Mouse (Mus musculus): ENCODE measurements at regions not wholly inside any gene's neighbourhood (a gene's known extent, or its start where the extent isn't known, plus 50 kb on each side); places are given as distances from the start of the nearest gene placed in this dataset.

DNA sequence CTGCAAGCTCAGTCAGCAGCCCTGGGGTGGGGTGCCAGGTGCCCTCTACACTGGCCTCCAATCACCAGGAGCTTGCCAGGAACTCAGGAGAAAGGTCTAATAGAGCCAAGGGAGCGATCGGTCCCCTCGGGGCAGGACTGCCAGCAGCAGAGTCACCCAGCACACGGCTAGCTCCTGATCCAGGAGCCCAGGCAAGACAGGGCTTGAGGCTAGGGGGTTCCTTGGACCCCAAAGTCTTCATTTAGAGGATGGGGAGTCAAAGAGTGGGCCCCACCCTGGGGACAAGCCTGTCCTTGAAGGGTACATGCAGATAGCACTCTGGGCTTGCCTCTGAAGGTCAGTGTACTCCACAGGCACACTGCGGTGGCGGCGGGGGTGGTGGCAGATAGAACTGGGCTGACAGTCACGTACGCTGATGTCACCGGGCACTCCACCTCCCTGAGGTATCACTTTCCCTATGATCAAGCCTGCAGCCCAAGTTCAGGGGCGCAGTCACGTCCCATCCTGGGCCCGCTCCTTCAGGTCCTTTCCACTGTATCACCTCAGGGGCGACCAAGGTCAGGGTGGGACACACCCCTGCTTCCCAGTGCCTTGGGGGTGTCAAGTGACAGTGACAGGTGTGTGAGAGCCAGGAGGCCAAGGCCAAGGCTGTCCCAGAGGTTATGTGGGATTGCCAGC, 114.2 kb upstream of the 1600014C23Rik start:
- no peak for ATAC-seq (ENCODE audit: extremely low read depth, insufficient number of reproducible peaks, low FRiP score, poor library complexity, severe bottlenecking)

DNA sequence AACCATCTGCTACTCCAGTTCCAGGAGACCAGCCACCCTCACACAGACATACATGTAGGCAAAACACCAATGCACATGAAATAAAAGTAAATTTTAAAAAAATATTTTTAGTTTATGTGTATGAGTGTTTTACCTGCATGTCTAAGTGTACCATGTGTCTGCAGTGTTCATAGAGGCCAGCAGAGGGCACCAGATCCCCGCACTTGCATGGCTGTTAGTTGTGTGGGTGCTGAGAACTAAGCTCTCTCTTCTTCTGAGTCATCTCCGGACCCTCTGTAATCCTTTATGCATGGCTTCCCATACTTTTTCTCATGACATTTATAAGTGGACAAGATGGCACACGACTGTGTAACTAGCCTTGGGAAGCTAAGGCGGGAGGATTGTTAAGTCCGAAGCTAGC, 112.2 kb upstream of the 1600014C23Rik start:
- no peak for ATAC-seq (ENCODE audit: extremely low read depth, insufficient number of reproducible peaks, low FRiP score, poor library complexity, severe bottlenecking)

DNA sequence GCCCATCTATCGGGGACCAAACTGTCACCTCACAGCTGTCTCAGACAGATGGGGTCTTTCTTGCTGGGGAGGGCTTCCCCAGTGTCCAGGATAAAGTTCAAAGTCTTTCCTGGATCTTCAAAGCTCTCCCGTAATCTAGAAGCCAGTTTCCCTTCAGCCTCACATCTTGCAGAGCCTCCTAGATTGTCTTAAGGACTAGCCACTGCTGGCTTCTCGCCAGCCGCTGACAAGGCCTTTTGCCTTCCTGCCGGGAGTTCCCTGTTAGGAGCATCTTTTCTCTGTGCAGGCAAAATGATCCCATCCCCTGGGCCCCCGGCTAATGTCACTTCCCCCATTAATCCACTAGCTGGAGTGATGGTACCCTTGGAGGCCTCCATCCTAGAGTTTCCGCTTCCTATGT, 103.1 kb upstream of the 1600014C23Rik start:
- ATAC-seq (ENCODE audit: extremely low read depth, insufficient number of reproducible peaks, low FRiP score, poor library complexity, severe bottlenecking): no peak

DNA sequence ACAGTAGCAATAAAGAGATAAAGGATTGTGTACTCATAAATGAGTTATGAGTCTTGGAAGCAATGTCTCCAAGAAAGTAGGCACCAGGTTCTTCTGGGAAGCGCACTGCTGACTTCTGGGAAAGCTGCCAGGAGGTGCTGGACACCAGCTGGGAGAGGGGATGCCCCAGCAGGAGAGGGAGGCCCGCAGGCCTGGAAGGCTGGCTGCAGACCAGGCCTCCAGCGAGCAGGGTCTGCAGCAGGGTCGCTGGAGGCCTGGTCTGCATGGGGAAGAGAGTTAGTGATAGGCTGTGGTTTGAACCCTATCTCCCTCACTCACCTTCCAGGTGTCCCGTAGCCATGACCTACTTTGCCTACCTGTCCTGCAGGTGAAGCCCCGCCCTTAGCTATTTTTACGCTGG, 102.6 kb upstream of the 1600014C23Rik start:
- no peak for ATAC-seq (ENCODE audit: extremely low read depth, insufficient number of reproducible peaks, low FRiP score, poor library complexity, severe bottlenecking)

DNA sequence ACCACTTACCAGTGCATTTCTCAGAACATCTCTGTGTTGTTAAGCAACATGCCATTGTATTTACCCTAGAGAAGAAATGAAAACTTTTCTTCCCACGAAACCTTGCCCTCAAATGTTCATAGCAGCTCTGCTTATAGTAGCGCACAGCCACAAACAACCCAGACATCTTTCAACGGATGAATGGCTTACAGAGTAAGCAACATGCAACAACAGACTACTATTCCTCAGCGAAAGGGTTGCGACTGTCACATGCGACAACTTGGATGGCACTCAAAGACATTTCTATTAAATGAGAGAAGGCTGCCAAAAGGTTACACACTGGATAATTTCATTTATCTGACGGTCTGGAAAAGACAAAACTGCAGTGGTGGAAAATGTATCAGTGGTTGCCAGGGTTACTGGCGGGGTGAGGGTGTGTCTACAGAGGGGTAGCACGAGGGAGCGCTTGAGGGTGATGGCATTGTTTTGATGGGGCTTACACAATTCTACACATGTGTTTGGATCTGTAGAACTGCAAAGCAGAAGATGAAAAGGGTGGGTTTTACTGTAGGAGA, 101.0 kb upstream of the 1600014C23Rik start:
- ATAC-seq (ENCODE audit: extremely low read depth, insufficient number of reproducible peaks, low FRiP score, poor library complexity, severe bottlenecking): no peak

DNA sequence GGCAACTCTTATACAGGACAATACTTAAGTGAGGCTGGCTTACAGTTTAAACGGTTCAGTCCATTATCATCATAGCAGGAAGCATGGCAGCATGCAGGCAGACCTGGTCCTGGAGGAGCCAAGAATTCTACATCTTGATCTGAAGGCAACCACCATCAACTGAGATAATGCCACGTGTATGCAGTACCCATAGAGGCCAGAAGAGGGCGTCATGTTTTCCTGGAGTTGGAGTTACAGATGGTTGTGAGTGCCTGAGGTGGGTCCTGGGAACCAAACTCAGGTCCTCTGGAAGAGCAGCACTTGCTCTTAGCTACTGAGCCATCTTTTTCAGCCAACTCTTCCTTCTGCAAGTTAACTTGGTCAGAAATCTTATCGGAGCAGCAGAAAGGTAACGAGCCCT, 96.7 kb upstream of the 1600014C23Rik start:
- ATAC-seq (ENCODE audit: extremely low read depth, insufficient number of reproducible peaks, low FRiP score, poor library complexity, severe bottlenecking): no peak

DNA sequence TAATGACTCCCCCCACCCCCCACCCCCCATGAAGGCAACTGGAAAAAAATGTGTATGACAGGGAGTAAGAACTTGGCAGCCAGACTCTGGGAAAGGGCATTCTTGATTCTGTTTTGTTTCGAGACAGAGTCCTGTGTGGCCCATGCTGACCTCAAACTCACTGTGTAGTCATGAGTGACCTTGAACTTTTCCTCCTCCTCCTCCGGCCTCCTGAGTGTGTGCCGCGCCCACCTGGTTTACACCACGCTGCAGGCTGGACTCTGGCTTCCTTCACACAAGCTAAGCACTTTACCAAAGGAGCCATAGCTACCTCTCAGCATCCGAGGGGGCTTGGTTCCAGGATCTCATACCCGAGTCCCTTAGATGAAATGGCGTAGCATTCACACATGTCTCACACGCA, 95.9 kb upstream of the 1600014C23Rik start:
- ATAC-seq (ENCODE audit: extremely low read depth, insufficient number of reproducible peaks, low FRiP score, poor library complexity, severe bottlenecking): no peak

DNA sequence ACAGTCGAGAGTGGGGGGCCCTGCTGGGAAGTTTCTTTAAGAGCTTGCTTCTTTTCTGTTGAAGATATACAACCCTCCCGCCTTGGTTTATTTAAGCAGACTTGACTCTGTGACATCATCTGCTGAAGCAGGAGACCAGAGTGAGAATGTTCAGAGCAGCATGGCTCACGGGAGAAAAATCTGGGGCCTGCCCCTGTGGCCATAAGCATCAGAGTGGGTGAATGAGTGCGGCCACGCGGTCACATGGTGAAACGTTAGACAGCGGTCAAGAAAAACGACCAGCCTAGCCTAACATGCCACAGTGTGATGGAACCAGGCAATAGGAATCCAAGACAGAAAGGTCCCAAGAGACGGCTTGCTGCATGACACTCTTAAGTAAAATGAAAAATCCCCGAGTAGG, 95.2 kb upstream of the 1600014C23Rik start:
- no peak for ATAC-seq (ENCODE audit: extremely low read depth, insufficient number of reproducible peaks, low FRiP score, poor library complexity, severe bottlenecking)

DNA sequence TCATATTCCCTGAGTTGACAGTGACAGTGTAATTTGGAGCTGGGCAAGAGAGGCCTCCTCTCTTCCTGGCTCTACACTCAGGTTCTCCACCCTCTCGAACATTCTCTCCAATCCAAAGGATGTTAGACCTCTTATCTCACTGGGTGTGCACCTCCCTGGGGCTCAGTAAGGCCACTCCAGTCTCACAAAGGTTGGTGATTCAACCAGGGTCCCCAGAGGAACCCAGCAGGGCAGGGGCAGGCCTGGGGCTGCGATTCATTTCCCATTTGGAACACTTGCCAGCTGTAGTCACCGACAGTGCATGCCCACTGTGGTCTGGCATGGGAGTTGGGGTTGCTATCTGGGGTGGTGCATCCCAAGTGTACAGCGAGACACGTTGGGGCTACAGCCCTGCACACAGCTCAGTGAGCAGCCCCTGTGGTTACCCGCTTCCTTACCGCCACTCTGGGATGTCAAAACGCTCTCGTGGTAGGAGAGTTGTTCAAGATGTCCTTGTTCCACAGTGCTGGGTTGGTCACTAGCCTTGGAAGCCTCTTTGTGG, 94.7 kb upstream of the 1600014C23Rik start:
- ATAC-seq (ENCODE audit: extremely low read depth, insufficient number of reproducible peaks, low FRiP score, poor library complexity, severe bottlenecking): no peak

DNA sequence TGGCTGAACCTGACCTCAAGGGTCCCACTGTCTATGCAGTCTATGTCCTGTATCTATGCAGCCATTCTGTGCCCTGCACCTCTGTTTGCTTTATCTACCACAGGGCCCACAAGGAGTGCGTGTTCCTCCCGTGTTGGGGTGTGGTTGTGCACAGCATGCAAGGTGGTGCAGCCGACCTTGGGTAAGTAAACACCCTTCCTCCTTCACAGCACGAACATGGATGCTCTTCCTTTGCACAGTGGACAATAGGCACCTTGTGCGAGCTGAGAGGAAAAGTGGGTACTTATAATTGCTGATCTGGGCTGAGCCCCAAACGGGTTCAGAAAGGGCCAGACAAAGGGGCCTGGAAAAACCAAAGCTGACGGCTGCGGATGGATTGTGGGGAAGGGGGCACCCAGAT, 91.3 kb upstream of the 1600014C23Rik start:
- ATAC-seq (ENCODE audit: extremely low read depth, insufficient number of reproducible peaks, low FRiP score, poor library complexity, severe bottlenecking): no peak

DNA sequence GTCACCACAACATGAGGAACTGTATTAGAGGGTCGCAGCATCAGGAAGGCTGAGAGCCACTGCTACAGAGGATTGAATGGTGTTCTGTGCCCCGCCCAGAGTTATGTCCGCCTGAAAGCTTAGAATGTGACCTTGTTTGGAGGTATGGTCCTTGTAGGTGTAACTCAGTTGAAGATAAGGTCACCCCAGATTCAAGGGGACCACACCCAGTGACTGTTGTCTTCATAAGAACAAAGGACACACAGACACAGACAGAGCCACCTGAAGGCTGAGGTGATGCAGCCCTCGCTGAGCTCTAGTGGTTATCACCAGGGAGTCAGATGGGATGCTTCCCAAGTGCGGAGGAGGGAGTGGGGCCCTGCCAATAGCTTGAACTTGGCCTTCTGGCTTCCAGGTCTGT, 89.9 kb upstream of the 1600014C23Rik start:
- no peak for ATAC-seq (ENCODE audit: extremely low read depth, insufficient number of reproducible peaks, low FRiP score, poor library complexity, severe bottlenecking)

DNA sequence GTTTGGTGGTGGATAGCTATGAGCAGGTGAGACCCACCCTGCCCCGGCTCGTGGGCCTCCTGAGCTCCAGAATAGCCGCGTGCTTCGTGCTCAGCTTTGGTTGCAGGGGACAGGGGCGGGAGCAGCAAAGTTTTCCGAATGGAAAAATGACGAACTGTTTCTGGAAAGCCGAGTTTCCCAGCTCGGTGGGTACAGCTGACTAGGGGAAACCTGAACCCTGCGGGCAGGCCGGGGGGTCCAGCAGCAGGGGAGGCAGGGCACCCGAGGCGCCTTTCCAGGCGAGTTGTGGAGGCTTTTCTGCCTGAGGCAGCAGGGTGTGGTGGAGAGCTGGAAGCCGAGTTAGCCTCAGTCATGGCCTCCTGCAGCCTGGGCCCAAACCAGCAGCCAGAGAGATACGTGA, 88.8 kb upstream of the 1600014C23Rik start:
- no peak for ATAC-seq (ENCODE audit: extremely low read depth, insufficient number of reproducible peaks, low FRiP score, poor library complexity, severe bottlenecking)

DNA sequence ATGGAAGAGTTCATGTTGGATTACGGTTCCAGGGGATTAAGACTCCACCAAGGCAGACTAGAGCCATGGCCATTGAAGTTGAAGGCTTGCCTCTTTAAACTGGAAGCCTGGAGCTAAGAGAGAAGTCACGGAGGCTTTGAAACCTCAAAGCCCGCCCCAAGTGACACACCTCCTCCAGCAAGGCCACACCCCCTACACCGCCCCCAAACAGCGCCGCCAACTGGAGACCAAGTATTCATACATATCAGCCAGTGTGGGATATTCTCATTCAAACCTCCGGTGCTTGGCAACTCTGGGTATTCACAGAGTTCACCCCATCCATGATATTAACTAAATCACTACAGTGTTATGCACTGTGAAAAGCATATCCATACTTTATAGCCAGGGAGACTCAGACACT, 87.7 kb upstream of the 1600014C23Rik start:
- ATAC-seq (ENCODE audit: extremely low read depth, insufficient number of reproducible peaks, low FRiP score, poor library complexity, severe bottlenecking): no peak

DNA sequence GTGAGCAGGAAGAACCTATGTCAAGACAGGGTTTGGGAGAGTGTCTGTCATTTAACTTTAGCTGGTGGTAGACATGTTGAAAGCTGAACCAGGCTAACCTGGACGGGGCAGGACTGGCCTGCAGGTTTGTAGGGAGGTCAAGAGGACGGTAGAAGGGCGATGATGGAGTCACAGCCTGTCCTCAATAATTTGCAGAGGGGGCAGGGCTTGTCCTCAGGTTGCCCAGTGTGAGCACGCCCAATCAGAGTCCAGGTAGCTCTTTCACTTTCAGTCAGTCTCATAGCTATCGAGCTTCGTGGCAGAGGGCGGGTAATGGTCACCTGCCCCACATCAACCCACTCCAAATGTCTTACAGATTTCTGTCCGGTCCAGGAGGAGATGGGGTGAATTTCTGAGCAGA, 85.5 kb upstream of the 1600014C23Rik start:
- no peak for ATAC-seq (ENCODE audit: extremely low read depth, insufficient number of reproducible peaks, low FRiP score, poor library complexity, severe bottlenecking)

DNA sequence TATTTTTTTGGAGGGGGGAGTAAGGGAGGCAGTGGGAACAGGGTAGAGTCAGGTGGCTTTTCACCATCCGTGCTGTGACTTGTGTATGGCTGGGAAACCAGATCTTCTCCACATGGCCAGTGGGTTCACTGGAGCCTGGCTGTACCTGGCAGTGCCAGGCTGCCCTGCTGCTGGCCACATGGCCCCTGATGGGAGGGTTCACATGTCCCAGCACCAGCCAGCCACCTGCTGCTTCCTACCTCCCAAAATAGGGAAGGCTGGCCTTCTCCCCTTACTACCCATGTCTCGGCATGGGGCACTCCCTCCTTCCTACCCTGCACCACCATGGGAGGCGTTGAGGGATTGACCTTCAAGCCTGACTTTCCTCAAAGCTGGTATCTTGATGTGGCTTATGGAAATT, 82.9 kb upstream of the 1600014C23Rik start:
- ATAC-seq (ENCODE audit: extremely low read depth, insufficient number of reproducible peaks, low FRiP score, poor library complexity, severe bottlenecking): no peak

DNA sequence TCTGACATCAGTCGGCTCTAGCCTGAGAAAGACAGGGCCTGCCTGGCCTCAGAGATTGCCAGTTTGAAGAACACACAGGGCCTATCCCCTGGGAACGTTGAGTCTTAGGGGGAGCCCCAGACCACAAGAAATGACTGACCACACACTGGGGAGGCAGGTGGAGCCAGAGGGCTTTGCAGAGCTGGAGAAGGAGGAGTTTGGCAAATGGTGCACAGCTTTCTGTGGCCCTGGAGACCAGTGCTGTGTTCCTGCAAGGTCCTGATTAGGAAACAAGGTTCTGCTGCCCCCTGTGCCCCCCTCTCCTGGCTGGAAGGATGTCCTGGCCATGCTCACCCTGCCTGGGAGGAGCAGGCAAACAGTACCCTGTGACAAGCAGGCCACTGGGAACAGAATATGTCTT, 82.2 kb upstream of the 1600014C23Rik start:
- ATAC-seq (ENCODE audit: extremely low read depth, insufficient number of reproducible peaks, low FRiP score, poor library complexity, severe bottlenecking): no peak

DNA sequence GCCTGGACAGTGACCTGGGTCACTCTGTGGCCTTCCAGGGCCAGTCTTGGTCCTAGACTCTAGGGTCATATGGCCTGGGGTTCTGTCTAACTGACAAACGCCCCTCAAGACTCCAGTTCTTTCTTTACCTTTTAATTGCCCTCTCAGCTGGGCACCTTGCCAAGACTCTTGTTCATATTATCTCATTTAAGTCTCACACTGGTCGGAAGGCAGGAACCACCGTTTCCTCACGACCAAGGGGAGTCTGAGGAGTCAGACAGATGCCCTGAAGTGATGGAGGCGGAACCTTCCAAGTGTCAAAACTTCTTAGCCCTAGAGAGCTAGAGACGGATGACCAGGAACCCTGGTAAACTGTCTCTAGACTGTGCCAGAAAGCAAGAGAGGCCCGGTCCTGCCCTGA, 81.7 kb upstream of the 1600014C23Rik start:
- ATAC-seq (ENCODE audit: extremely low read depth, insufficient number of reproducible peaks, low FRiP score, poor library complexity, severe bottlenecking): no peak

DNA sequence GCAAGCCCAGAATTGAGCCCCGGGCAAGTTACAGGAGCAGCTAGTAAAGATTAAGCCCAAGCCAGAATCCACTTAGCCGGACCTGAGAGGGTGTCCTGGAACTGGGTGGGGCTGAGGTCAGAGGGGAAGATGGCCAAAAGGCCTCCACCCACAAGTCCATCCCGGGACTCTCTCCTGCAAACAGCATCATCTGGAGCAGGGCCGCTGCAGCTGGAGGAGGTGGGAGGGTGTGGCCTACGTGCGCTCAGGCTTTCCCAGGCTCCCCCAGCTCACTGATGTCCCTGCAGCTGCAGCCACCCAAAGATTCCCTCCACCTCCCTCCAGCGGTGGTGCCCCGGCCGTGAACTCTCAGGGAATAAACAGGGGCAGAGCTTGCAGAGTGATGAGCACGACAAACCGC, 80.9 kb upstream of the 1600014C23Rik start:
- ATAC-seq (ENCODE audit: extremely low read depth, insufficient number of reproducible peaks, low FRiP score, poor library complexity, severe bottlenecking): no peak

DNA sequence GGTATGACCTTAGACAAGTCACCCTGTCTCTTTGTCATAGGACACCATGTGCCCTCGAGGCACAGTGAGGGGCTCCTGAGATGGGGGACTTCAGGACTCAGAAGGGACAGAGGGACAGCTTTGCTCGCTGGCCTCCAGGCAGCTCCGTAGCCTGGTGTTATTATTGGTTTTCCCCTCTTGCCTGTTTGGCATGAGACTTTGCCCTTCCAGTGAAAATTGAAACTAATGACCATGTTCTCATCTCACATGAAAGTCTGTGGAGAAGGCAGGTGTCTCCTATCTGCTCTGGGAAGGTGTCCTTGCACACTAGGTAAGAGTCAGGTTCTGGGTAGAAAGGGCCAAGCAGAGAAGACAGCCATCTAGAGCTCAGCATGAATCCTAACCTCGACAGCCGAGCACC, 80.3 kb upstream of the 1600014C23Rik start:
- ATAC-seq (ENCODE audit: extremely low read depth, insufficient number of reproducible peaks, low FRiP score, poor library complexity, severe bottlenecking): no peak

DNA sequence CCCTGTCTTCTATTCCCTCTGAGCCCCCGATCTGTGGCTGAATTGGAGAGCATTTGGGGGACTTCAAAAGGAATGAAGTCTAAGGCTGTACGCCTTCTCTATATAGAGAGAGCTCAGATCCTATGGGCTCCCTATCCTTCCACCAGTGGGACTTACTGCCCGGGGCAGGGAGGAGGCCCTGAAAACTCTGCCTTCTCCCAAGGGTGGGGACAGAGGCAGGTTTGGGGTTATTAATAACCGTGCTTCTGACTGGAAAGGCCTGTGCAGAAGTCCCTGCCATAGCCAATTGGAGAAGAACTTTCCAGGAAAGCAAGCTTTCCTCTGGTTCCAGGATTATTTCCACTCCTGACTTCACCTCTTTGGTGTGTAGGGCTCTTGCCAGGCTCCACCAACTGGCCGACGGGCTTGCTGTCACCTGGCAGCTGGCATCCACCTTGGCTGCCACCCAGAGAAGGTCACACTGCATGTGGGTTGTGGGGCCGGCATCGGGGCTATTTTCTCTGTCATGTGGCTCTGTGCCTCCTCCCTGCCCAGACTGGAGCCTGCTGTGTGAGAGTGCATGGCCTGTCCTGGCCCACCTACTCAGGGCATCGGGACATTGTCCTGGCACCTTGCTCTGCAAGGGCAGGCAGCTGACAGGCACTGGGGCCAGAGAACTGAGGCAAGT, 78.8 kb upstream of the 1600014C23Rik start:
- no peak for ATAC-seq (ENCODE audit: extremely low read depth, insufficient number of reproducible peaks, low FRiP score, poor library complexity, severe bottlenecking)

All from neutrophil, adult 5-6 weeks (primary cell).